Mouse (Mus musculus) stomach, postnatal 0 days (tissue): ENCODE data around the gene Dusp3.

Experiments used
- CTCF ChIP-seq: IDR thresholded peaks from 2 replicates; pipeline ENCODE4 v1.5.1; 2016; ENCODE audit warnings: antibody characterized with exemption, low read depth, mild to moderate bottlenecking, moderate library complexity
- EP300 ChIP-seq: optimal IDR thresholded peaks from 2 replicates; pipeline ENCODE3; 2016; ENCODE audit warnings: antibody characterized with exemption

DNA sequence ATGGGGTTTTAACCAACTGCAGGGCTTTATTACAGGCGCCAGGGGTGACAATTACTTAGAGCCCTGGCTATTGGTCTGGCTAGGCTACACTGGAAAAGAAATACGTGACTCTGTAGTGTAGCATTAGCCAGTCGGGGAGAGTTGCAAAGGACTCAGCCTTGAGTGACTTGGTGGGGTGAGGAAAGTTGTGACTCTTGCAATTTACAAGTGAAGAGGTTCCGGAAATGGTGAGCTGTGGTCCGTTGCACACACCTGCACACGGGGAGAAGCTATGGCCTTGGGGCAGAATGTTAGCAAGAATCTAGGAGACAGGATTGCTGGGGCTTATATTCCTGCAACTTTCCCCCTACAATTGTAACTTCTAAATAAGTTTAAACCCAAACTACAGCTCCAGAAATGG, 61.2 kb downstream of the Dusp3 start:
- TF ChIP-seq CTCF (no peak), EP300 (no peak)
